Mouse (Mus musculus): ENCODE results near the gene Mthfr. TPM values are rescaled to one million over a fixed set of nuclear protein-coding genes. Genes with fewer than 3 reads are reported as not detected.

Mthfr gene
- polyA plus RNA-seq, 1 experiment from 2014 or later = 17.3 TPM

DNA sequence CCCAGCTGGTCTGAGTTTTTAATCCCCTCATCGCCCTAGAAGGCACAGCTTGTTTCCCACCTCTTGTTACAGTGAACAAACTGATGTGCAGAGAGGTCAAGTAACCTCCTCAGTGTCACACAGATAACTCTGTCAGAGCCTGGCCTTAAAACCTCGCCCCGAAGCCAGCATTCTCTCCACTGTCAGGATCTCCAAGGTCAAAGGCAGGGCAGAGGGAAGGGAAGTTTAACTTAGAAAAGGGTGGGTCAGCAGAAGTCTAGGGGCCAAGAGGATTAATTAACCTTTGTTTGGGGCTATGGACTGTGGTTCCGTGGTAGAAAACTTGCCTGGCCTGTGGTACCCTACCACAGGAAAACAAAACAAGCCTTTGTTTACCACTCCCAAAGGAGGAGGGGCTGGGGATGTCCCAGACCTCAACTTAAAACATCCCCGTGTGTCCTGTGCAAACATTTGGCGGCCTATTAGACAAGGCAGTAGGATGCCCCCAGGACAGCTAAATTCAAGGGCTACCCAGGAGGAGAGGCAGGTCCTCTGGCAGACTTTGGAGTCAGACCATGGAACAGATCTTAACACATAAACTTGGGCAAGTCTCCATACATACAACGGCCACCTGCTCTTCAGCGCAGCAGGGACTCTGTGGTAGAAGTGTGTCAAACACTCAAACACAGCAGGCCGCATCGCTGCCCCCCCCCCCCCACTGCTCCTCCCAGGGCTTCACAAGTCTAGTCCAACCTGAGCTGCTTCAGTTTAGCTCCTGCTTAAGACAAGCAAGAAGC, 46.4 kb downstream of the Mthfr start:
- H3K27me3 ChIP-seq (replicated peaks) = no peaks in the 10 kb centered on the region
- H3K36me3 ChIP-seq = no peaks in the 10 kb centered on the region
- H3K4me1 ChIP-seq = peaks cover 37% of the 10 kb centered on the region
- H3K9ac ChIP-seq (replicated peaks) = no peak overlapping the region
- H3K4me2 ChIP-seq = no peak overlapping the region
- H3K9me3 ChIP-seq (replicated peaks) = no peaks in the 10 kb centered on the region
- no peak for ATAC-seq (ENCODE audit: low FRiP score)
- WGBS = 44% methylated on average over 10 of the region's 10 CpGs
- no peak overlapping the region for H3K4me3 ChIP-seq (replicated peaks)
- H3K27ac ChIP-seq (replicated peaks) = no peak overlapping the region

DNA sequence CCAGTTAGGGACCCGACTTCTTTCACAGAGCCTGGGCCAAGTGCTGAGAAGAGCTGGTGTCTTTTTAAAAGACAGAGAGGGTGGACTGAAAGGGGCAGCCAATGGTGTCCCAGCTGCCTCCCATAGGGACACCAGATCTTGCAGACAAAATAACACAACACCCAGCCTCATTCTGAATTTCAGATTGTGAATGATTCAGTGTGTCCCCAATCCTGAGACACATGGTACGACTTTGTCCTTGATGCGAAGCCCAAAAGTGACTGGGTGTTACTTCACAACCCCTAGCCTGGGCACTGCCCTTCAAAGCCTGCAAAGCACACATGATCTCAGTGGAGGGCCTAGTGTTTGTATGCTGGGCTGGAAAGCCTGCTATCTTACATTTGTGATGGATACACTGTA, 47.0 kb downstream of the Mthfr start:
- Histone ChIP-seq H3K4me1 (peaks cover 37% of the 10 kb centered on the region), H3K9ac (replicated peaks) (no peak overlapping the region), H3K9me3 (replicated peaks) (no peaks in the 10 kb centered on the region), H3K36me3 (no peaks in the 10 kb centered on the region), H3K27ac (replicated peaks) (no peak overlapping the region), H3K4me2 (no peak overlapping the region), H3K27me3 (replicated peaks) (no peaks in the 10 kb centered on the region), H3K4me3 (replicated peaks) (no peak overlapping the region)
- 82% methylated on average over 3 of the region's 3 CpGs for WGBS
- ATAC-seq (ENCODE audit: low FRiP score) = no peak

DNA sequence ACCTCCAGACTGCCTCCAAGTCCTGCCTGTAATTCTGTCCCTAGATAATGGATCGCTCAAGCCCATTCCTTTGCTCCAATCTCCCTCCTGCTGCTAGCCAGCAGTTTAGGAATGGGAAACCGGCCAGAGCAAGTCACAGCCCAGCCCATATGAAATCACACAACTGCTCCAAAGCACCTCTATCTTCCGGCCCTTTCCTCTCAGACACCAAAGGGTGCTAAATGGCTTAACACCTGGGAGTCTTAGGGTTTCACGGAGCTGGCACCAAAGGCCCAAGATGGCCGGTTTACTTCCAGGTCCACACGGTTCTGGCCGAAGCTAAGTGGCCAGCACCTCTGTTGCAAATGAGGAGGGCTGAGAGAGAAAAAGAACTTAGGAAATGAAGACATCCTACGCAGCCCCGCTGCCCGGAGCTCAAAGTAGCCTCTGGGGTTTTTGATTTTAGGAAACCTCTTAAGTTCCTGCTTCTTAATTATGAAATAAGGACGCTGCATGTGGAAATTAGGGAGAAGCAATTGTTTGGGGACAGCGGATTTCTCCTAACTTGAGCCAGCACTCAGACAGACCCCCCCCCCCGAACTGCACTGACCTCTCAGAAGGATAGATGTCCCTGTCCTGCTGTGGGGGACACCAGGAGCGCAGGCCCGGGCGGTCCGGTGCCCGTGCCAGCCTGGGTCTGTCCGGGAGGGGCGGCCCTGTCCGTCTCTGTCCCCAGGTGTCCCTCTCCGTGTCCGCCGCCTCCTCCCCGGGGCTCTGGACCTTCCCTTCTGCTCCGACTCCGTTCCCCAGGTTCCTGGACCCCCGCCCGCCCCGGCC, 48.4 kb downstream of the Mthfr start:
- Histone ChIP-seq H3K4me3 (replicated peaks) (peak overlapping the region; percentile 56), H3K27ac (replicated peaks) (0 out of 2 replicates have a peak overlapping the region, but pooled peaks have one; percentile 25)
- WGBS = 3% methylated on average over 26 of the region's 30 CpGs

DNA sequence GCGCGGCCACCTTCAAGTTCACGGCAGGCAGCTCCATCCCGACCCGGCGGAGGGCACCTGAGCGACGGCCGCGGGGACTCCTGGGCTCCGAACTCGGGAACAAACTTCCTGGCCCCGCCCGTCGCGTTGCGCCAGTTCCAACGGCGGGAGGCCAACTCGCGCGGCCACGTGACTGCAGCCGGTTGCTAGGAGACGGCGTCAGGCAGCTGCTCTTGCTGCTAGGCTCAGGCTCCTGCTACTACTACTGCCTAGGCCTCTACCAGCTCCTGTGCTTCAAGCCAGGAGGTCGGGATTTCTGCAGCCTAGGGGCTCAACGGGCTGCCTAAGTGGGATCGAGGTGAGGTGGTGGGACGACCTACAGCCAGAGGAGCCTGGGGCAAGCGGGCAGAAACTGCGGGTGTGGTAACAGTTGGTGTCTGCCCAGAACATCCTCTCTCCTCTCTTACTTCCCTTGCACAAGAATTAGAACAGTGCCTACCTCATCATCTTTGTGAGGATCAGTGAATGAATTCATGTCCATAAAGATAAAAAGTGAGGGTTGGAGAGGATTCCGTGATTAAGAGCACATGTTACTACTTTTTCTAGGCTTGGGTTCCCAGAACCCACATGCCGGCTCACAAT, 49.1 kb downstream of the Mthfr start, which contains the start of gene Agtrap:
Agtrap (minus strand) TSS at position 125 of the 621 bp plus-strand sequence.
- 4% methylated on average over 34 of the region's 34 CpGs for WGBS
- no peaks in the 10 kb centered on the region for H3K36me3 ChIP-seq
- H3K9ac ChIP-seq (replicated peaks) = peak within 1 kb of the TSS; percentile 52
- no peaks in the 10 kb centered on the region for H3K27me3 ChIP-seq (replicated peaks)
- peak within 1 kb of the TSS; percentile 70 for H3K27ac ChIP-seq (replicated peaks)
- H3K4me2 ChIP-seq = peak within 1 kb of the TSS; percentile 83
- no peaks in the 10 kb centered on the region for H3K9me3 ChIP-seq (replicated peaks)
- peaks cover 37% of the 10 kb centered on the region for H3K4me1 ChIP-seq
- peak; percentile 92 for ATAC-seq (ENCODE audit: low FRiP score)
- H3K4me3 ChIP-seq (replicated peaks) = peak within 1 kb of the TSS; percentile 56

More for the DNA sequence above, 48.4 kb downstream of the Mthfr start:
- Histone ChIP-seq H3K9me3 (replicated peaks) (no peaks in the 10 kb centered on the region), H3K4me1 (peaks cover 37% of the 10 kb centered on the region), H3K27me3 (replicated peaks) (no peaks in the 10 kb centered on the region), H3K36me3 (no peaks in the 10 kb centered on the region), H3K4me2 (peak overlapping the region; percentile 83), H3K9ac (replicated peaks) (peak overlapping the region; percentile 48)
- ATAC-seq (ENCODE audit: low FRiP score) = peak; percentile 56

DNA sequence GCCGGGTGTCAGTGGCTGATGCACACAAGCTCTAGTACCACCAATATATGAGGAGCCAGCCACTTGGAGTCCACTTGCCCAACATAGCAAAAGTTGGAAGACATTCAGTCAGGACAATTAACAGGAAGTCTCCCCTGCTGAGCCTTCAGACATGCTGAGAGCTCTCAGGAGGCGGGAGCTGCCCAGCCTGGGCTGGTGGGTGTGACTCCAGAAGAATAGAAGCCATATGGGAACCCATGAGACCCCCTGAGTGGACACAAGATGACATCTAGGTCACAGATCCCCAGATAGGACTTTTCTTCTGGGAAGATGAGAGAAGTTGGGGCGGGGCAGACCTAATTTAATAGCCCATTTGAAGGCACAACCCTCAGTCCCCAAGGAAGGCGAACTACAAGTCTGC, 50.3 kb downstream of the Mthfr start:
- no peak overlapping the region for H3K9ac ChIP-seq (replicated peaks)
- no peak overlapping the region for H3K4me3 ChIP-seq (replicated peaks)
- H3K4me1 ChIP-seq = peaks cover 26% of the 10 kb centered on the region
- H3K9me3 ChIP-seq (replicated peaks) = no peaks in the 10 kb centered on the region
- 55% methylated on average over 4 of the region's 4 CpGs for WGBS
- no peaks in the 10 kb centered on the region for H3K36me3 ChIP-seq
- no peak for ATAC-seq (ENCODE audit: low FRiP score)
- H3K27ac ChIP-seq (replicated peaks) = no peak overlapping the region
- H3K4me2 ChIP-seq = no peak overlapping the region
- no peaks in the 10 kb centered on the region for H3K27me3 ChIP-seq (replicated peaks)

DNA sequence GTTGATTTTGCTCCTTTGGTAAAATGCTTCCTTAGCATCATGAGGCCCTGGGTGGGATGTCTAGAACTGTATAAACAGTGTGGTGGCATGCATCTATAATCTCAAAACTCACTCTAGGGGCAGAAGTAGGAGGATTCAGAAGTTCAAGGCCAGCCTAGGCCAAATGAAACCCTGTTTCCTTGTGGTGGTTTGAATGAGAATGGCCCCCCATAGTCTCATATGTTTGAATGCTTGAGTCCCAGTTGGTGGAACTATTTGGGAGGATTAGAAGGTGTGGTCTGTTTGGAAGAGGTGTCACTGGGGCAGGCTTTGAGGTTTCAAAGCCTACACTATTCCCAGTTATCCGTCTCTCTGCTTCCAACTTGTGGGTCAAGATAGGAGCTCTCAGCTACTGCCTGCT, 52.3 kb downstream of the Mthfr start:
- Histone ChIP-seq H3K27me3 (replicated peaks) (no peaks in the 10 kb centered on the region), H3K27ac (replicated peaks) (no peak overlapping the region), H3K4me3 (replicated peaks) (no peak overlapping the region), H3K9ac (replicated peaks) (no peak overlapping the region), H3K4me1 (peaks cover 23% of the 10 kb centered on the region), H3K9me3 (replicated peaks) (no peaks in the 10 kb centered on the region), H3K4me2 (no peak overlapping the region), H3K36me3 (no peaks in the 10 kb centered on the region)
- no peak for ATAC-seq (ENCODE audit: low FRiP score)
- 96% methylated on average over 1 of the region's 1 CpGs for WGBS

DNA sequence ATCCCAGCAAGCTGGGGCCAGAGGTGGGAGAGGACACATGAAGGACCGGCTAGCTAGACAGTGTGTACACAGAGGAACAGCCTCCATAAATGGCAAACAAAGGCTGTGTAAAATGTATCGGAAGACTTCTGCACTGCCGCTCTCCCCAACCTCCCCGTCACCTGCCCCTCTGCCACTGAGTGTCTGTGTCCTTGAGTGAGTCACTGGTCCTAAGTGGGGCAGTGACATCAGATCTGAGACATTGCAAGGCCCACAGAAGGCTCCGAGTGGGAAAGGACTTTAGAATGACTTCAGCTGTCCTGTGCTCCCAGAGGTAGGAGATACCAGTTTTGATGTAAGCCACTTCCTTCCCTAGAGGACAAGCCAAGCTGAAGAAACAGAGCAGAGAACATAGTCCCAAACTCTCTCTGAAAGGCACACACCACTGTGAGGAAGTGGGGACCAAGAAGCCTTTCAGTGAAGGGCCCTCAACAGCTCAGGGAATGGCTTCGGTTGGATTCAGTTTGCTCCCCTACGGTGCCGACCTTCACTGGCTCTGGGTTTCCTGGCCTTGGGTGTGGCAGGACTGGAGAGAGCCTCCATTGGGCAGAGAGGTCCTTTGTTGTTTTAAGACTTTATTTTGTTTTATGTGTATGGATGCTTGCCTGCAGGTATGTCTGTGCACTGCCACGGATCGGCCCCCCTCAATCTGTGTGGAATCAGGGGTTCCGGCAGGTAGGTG, 53.8 kb downstream of the Mthfr start:
- Histone ChIP-seq H3K4me1 (peaks cover 10% of the 10 kb centered on the region), H3K4me2 (no peak overlapping the region), H3K27me3 (replicated peaks) (no peaks in the 10 kb centered on the region), H3K9ac (replicated peaks) (no peak overlapping the region), H3K36me3 (no peaks in the 10 kb centered on the region), H3K4me3 (replicated peaks) (no peak overlapping the region), H3K9me3 (replicated peaks) (no peaks in the 10 kb centered on the region), H3K27ac (replicated peaks) (no peak overlapping the region)
- ATAC-seq (ENCODE audit: low FRiP score) = no peak
- WGBS = 92% methylated on average over 11 of the region's 11 CpGs

DNA sequence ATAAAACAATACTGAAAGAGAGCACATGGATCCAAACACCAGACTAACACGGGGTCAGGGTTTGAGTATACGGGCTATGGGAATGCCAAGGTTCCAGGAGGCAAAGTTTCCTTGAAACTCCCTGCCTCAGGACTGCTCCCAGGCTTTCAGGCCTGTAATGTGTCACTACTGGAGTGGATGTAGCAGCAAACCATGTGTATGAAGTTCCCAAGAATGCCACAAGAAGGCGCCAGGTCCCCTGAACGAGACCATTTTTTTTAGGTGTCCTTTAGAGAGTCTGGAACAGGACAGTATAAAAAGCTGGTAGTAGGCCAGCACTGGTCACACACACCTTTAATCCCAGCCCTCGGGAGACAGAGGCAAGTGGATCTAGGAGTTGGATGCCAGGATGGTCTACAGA, 55.3 kb downstream of the Mthfr start:
- Histone ChIP-seq H3K27ac (replicated peaks) (no peak overlapping the region), H3K4me1 (peaks cover 6% of the 10 kb centered on the region; the same call in 1 of the 2 replicates), H3K4me3 (replicated peaks) (no peak overlapping the region), H3K9me3 (replicated peaks) (no peaks in the 10 kb centered on the region), H3K27me3 (replicated peaks) (no peaks in the 10 kb centered on the region), H3K36me3 (no peaks in the 10 kb centered on the region), H3K9ac (replicated peaks) (no peak overlapping the region), H3K4me2 (no peak overlapping the region)
- WGBS = 78% methylated on average over 5 of the region's 5 CpGs
- ATAC-seq (ENCODE audit: low FRiP score) = no peak

DNA sequence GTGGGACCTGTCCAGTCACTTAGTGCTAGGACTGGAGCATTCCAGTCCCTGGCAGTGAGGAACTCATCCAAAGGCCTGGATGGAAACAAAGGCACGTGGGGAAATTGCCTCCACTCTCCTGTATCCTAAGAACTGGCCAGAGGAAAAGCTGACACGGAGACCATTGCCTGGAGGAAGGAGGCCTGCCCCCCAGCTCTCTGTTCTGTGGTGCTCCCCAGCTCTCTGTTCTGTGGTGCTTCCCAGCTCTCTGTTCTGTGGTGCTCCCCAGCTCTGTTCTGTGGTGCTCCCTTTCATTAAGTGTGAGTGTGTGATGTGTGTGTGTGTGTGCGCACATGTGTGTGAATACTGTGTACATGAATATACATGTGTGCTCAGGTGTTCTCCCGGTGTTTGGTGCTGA, 56.2 kb downstream of the Mthfr start:
- ATAC-seq (ENCODE audit: low FRiP score) = no peak
- H3K36me3 ChIP-seq = no peaks in the 10 kb centered on the region
- H3K9ac ChIP-seq (replicated peaks) = no peak overlapping the region
- peaks cover 6% of the 10 kb centered on the region; the same call in 1 of the 2 replicates for H3K4me1 ChIP-seq
- no peaks in the 10 kb centered on the region for H3K27me3 ChIP-seq (replicated peaks)
- H3K27ac ChIP-seq (replicated peaks) = no peak overlapping the region
- 79% methylated on average over 4 of the region's 4 CpGs for WGBS
- no peaks in the 10 kb centered on the region for H3K9me3 ChIP-seq (replicated peaks)
- no peak overlapping the region for H3K4me3 ChIP-seq (replicated peaks)
- H3K4me2 ChIP-seq = no peak overlapping the region

DNA sequence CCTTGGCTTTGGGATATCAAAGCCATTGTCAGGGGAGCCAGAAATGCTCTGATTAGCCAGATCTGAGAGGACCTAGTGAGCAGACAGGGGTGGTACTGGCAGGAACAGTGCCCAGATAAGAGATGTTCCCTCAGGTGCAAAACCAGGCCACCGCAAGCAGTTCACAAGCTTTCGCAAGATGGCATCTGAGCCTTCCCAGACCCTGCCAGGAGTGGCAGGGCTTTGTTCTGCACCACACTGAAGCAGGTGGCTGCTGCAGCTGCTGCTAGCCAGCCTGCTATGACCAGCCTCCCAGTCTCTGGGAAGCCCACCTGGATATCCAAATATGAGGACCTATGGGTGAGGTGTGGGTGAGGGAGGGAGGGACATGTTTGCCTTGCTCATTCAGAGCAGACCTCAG, 59.1 kb downstream of the Mthfr start:
- Histone ChIP-seq H3K9ac (replicated peaks) (no peak overlapping the region), H3K9me3 (replicated peaks) (no peaks in the 10 kb centered on the region), H3K4me2 (no peak overlapping the region), H3K27me3 (replicated peaks) (no peaks in the 10 kb centered on the region), H3K4me3 (replicated peaks) (no peak overlapping the region), H3K27ac (replicated peaks) (peak overlapping the region; percentile 41), H3K4me1 (peaks cover 16% of the 10 kb centered on the region), H3K36me3 (no peaks in the 10 kb centered on the region)
- 82% methylated on average over 2 of the region's 2 CpGs for WGBS
- no peak for ATAC-seq (ENCODE audit: low FRiP score)

DNA sequence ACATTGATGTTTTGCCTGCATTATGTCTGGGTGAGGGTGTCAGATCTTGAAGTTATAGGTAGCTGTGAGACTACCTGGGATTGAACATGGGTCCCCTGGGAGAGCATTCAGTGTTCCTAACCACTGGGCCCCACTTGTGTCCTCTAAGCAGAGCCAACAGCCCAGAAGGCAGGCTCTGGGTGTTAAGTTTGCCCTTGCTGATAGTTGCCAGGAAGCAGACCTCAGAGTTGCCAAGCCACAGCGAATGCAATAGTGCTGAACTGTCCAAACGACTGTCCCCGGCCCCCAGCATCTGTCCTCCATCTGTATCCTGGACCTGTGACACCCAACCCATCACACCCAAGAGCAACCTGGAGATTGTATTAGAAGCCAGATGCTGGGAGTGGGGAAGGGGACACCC, 59.8 kb downstream of the Mthfr start:
- H3K9ac ChIP-seq (replicated peaks) = no peak overlapping the region
- 81% methylated on average over 3 of the region's 3 CpGs for WGBS
- no peaks in the 10 kb centered on the region for H3K9me3 ChIP-seq (replicated peaks)
- no peaks in the 10 kb centered on the region for H3K36me3 ChIP-seq
- H3K4me1 ChIP-seq = peaks cover 16% of the 10 kb centered on the region
- no peak for ATAC-seq (ENCODE audit: low FRiP score)
- H3K4me2 ChIP-seq = no peak overlapping the region
- no peak overlapping the region for H3K27ac ChIP-seq (replicated peaks)
- no peak overlapping the region for H3K4me3 ChIP-seq (replicated peaks)
- no peaks in the 10 kb centered on the region for H3K27me3 ChIP-seq (replicated peaks)
